Mouse (Mus musculus): ENCODE results near the gene Il22ra2.
"Not testable (repeated sequence)": the region's sequence is repeated elsewhere in the genome, so short reads cannot be mapped to it uniquely, and the experiment has no call there.

- TF ChIP-seq EP300 (IDR thresholded peaks at IDR 0.05; ENCODE audit: low read depth in 1 of 2, low read length in 2 of 2); ELF1 (IDR thresholded peaks at IDR 0.05; ENCODE audit: low read depth, low read length); POLR2A (IDR thresholded peaks at IDR 0.05; ENCODE audit: control insufficient read depth in 1 of 2, insufficient read depth in 1 of 2, low read depth in 1 of 2, low read length in 2 of 2, poor library complexity in 1 of 2); SIN3A (IDR thresholded peaks at IDR 0.05; ENCODE audit: low read length); POLR2AphosphoS5 (IDR thresholded peaks at IDR 0.05; ENCODE audit: borderline replicate concordance, low read depth, low read length): not testable (repeated sequence)
Observed at GRCm38 (mm10) chr10:19601502-19601901, 20.3 kb upstream of the Il22ra2 start.

All from MEL (cell line).